Mouse (Mus musculus): ENCODE measurements around the gene Gpr61.

DNA sequence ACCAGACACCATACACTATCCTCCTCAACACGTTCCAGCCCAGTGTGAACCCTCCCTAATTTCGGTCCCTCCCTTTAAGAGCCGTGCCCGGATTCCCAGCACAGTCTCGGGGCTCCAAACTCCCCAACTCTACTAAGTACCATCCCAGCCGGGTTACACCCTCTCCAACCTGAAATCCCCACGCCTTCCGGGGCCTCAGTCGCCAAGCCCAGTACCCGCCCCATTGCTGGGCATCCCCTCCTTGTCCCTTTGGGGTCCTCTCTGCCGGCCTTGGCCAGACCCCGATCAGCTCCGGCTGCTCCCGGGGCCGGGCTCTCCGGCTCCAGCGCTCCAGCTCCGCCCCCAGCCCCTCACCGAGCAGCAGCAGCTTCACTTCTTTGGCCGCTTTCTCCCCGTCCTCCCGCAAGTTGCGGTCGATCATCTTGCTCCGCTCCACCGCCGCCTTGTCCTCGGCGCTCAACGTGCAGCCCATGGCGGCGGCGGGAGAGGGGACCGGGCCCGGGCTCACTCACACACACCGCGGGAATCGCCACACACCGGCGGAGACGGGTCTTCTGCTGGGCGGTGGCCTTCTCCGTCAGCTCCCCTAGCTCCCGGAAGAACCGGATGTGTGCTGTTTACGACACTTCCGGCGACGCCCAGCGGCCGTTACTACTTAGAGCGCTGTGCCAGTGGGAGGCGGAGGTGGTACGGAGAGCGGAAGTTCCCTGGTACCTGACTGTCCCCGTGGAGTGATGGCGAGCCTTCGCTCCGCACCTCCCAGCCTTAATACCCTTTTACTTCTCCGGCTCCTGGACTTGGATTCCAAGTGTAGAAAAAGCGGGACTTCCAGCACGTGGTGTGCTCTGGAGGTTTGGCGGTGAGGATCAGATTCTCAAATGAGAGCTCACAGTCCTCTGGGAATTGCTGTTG lies 8.9 kb downstream of the Gpr61 start, which contains the start of gene Gnai3:
- peak; percentile 43; the same call in 1 of the 2 replicates for TF ChIP-seq EP300 (IDR thresholded peaks at IDR 0.05; ENCODE audit: low read depth)
- peak; percentile 59; the same call in 1 of the 2 replicates for TF ChIP-seq CTCF (IDR thresholded peaks at IDR 0.05; ENCODE audit: low read depth)

Measured in liver, embryonic 14.5 days (tissue).